Mouse (Mus musculus) inflammation-experienced regulatory T-cells (primary cell): ENCODE data around the gene Zfand2b. TPM values are rescaled to one million over a fixed set of nuclear protein-coding genes. Genes with fewer than 3 reads are reported as not detected.

ENCODE experiments used
- polyA plus RNA-seq, 2 experiments: library from polyadenylated mRNA; unstranded; fragments of 100-300 nt; shearing (Covaris generic); gene quantifications; one replicate each; pipeline ENCODE4 v1.2.1; 2017

Zfand2b gene
- 10 to 100 TPM; 68.6 to 80.7 TPM for polyA plus RNA-seq

GRCm38 (mm10) chr1:75168472-75169464 is at the start of gene Zfand2b:
Gene Zfand2b, plus strand, starts transcription at chr1:75168646.

GRCm38 (mm10) chr1:75124346-75125321 is 43.8 kb upstream of the Zfand2b start, which contains the start of gene Nhej1:
Gene Nhej1, minus strand, starts transcription at chr1:75125200.

GRCm38 (mm10) chr1:75133421-75134207 is 34.8 kb upstream of the Zfand2b start, which contains the start of gene Slc23a3:
Gene Slc23a3, minus strand, starts transcription at chr1:75133890.

GRCm38 (mm10) chr1:75142301-75143261 is 25.9 kb upstream of the Zfand2b start, which contains the start of the genes Cnppd1 and Retreg2:
Gene Cnppd1, minus strand, starts transcription at chr1:75142711.
Gene Retreg2, plus strand, starts transcription at chr1:75142778.

GRCm38 (mm10) chr1:75180105-75180590 is 11.7 kb downstream of the Zfand2b start, which contains the start of gene Abcb6:
Gene Abcb6, minus strand, starts transcription at chr1:75180392.

GRCm38 (mm10) chr1:75191622-75192402 is 23.4 kb downstream of the Zfand2b start, which contains the start of the genes Ankzf1 and Atg9a:
Gene Ankzf1, plus strand, starts transcription at chr1:75192151.
Gene Atg9a, minus strand, starts transcription at chr1:75192196.

GRCm38 (mm10) chr1:75210136-75211087 is 42.0 kb downstream of the Zfand2b start, which contains the start of the genes Glb1l and Stk16:
Gene Glb1l, minus strand, starts transcription at chr1:75210813.
Gene Stk16, plus strand, starts transcription at chr1:75210838.

GRCm38 (mm10) chr1:75219531-75219930 is 51.1 kb downstream of the Zfand2b start, which contains the start of gene Tuba4a:
Gene Tuba4a, minus strand, starts transcription at chr1:75219865.

Other genes starting within 250 kb of the Zfand2b start
- gene Cfap65, start 233.0 kb upstream of the Zfand2b start, polyA plus RNA-seq: under 1 TPM; 0.06 to 0.83 TPM
- under 1 TPM; 0.23 to 0.78 TPM for gene Ihh, start 217.0 kb upstream of the Zfand2b start, polyA plus RNA-seq
- 10 to 100 TPM in 1 of 2 experiments, 1 to 10 TPM in 1; 8.1 to 18.7 TPM for gene Nhej1, start 43.4 kb upstream of the Zfand2b start, polyA plus RNA-seq
- 1 to 10 TPM in 1 of 2 experiments, under 1 TPM in 1; 0.42 to 1.1 TPM for gene Slc23a3, start 34.8 kb upstream of the Zfand2b start, polyA plus RNA-seq
- gene Cnppd1, start 25.9 kb upstream of the Zfand2b start, polyA plus RNA-seq: 100 to 1,000 TPM; 146 to 163 TPM
- 100 to 1,000 TPM; 122 TPM for gene Retreg2, start 25.9 kb upstream of the Zfand2b start, polyA plus RNA-seq
- 1 to 10 TPM; 4.8 to 7.3 TPM for gene Abcb6, start 11.7 kb downstream of the Zfand2b start, polyA plus RNA-seq
- gene Ankzf1, start 23.5 kb downstream of the Zfand2b start, polyA plus RNA-seq: 10 to 100 TPM; 38.6 to 47.7 TPM
- gene Atg9a, start 23.6 kb downstream of the Zfand2b start, polyA plus RNA-seq: 10 to 100 TPM; 17.2 to 18.1 TPM
- 10 to 100 TPM in 1 of 2 experiments, 1 to 10 TPM in 1; 9.9 to 18.9 TPM for gene Glb1l, start 42.2 kb downstream of the Zfand2b start, polyA plus RNA-seq
- gene Stk16, start 42.2 kb downstream of the Zfand2b start, polyA plus RNA-seq: 100 to 1,000 TPM in 1 of 2 experiments, 10 to 100 TPM in 1; 97.8 to 128 TPM
- gene Tuba4a, start 51.2 kb downstream of the Zfand2b start, polyA plus RNA-seq: 100 to 1,000 TPM; 268 to 351 TPM
- 1 to 10 TPM in 1 of 2 experiments, not detected in 1; 2.1 TPM for gene A630095N17Rik, start 63.5 kb downstream of the Zfand2b start, polyA plus RNA-seq
- gene Dnajb2, start 67.8 kb downstream of the Zfand2b start, polyA plus RNA-seq: 10 to 100 TPM; 41.1 to 41.7 TPM
- under 1 TPM; 0.28 to 0.32 TPM for gene Ptprn, start 95.9 kb downstream of the Zfand2b start, polyA plus RNA-seq
- not detected for gene Resp18, start 109.8 kb downstream of the Zfand2b start, polyA plus RNA-seq
- gene Dnpep, start 149.3 kb downstream of the Zfand2b start, polyA plus RNA-seq: 10 to 100 TPM; 63.9 to 69.7 TPM
- gene Des, start 191.7 kb downstream of the Zfand2b start, polyA plus RNA-seq: under 1 TPM in 1 of 2 experiments, not detected in 1; 0.77 TPM
- gene Speg, start 206.7 kb downstream of the Zfand2b start, polyA plus RNA-seq: 1 to 10 TPM in 1 of 2 experiments, under 1 TPM in 1; 0.95 to 5.6 TPM